Mouse (Mus musculus) erythroblast, embryonic 14.5 days (primary cell): ENCODE results near the gene Xrcc1.

Experiments used
- GATA1 ChIP-seq: IDR thresholded peaks from 2 replicates; pipeline ENCODE4 v1.6.1; 2012; ENCODE audit warnings: low read length, inconsistent platforms, mixed read lengths
- TAL1 ChIP-seq: IDR thresholded peaks from 3 replicates; pipeline ENCODE4 v1.6.1; 2012; ENCODE audit warnings: low read length, inconsistent platforms, mixed read lengths

- no peak for TF ChIP-seq TAL1
- no peak for TF ChIP-seq GATA1
These were observed 39.0 kb upstream of the Xrcc1 start, which contains the start of gene Zfp428 for GRCm38 (mm10) chr7:24506838-24507725.
